Mouse (Mus musculus): ENCODE results near the gene 1110004F10Rik. TPM values are rescaled to one million over a fixed set of nuclear protein-coding genes. Genes with fewer than 3 reads are reported as not detected.

Gene 1110004F10Rik
- polyA plus RNA-seq, 2 experiments = 187 to 283 TPM

DNA sequence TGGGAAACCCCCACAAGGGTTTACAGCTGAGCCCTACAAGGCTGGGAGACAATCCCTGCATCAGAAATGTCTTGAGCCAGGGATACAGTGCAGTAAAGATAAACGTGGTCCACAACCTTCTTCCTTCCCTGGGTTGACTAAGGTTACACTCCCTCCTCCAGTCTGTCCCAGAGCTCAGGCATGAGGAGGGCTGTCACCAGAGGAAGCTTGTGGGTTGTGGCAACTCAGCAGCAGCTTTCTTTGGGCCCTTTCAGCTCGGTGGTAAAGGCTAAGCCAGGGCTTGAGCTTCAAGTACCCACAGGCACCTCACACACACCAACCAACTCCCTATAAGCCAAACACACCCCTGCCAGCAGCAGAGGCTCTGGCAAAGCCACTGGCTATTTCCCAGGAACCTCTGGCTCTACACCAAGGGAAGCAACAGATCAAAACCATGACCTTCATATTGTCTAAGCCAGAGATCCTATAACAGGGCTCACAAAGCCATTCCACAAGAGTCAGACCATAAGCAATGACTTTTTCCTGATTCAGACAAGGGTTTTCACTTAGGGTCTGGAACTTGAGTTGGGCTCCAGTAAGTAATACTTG is 114.7 kb downstream of the 1110004F10Rik start:
- DNase-seq (ENCODE audit: low spot score) = no peak
- no peaks in the 10 kb centered on the region for H3K27me3 ChIP-seq (ENCODE audit: control insufficient read depth, insufficient read depth, low read length)
- H3K4me1 ChIP-seq (ENCODE audit: control insufficient read depth, insufficient read depth, low read length) = no peaks in the 10 kb centered on the region
- no peak for ATAC-seq (ENCODE audit: low FRiP score, low read depth)
- H3K4me3 ChIP-seq (replicated peaks; ENCODE audit: low read length) = no peak overlapping the region
- TF ChIP-seq POLR2A (IDR thresholded peaks at IDR 0.05; ENCODE audit: borderline replicate concordance, extremely low read depth, insufficient read depth, insufficient read length) = no peak
- no peak overlapping the region for H3K27ac ChIP-seq (replicated peaks; ENCODE audit: low read depth, low read length)
- WGBS = 51% methylated on average over 2 of the region's 2 CpGs
- H3K4me2 ChIP-seq (replicated peaks; ENCODE audit: low read depth, low read length, severe bottlenecking) = no peak overlapping the region
- H3K36me3 ChIP-seq (ENCODE audit: control insufficient read depth, insufficient read depth, low read length) = no peaks in the 10 kb centered on the region
- H3K9ac ChIP-seq (ENCODE audit: low read depth, low read length, severe bottlenecking) = no peak overlapping the region
- H3K9me3 ChIP-seq (ENCODE audit: control insufficient read depth, low read length) = no peaks in the 10 kb centered on the region

Other genes starting within 250 kb of the 1110004F10Rik start
- gene Sox6, start 601 bp upstream of the 1110004F10Rik start, polyA plus RNA-seq (2012; rRNA removed) = 21.3 and 34.0 TPM in 2 replicates
- 59.4 and 67.4 TPM in 2 replicates for gene Sox6, start 601 bp upstream of the 1110004F10Rik start, polyA plus RNA-seq (2014; fragmentation: Nextera tagmentation; extraction: Ambion mirVana)
- 0.79 and 0.87 TPM in 2 replicates for gene Gm4353, start 45.2 kb downstream of the 1110004F10Rik start, polyA plus RNA-seq (2012; rRNA removed)
- gene Gm4353, start 45.2 kb downstream of the 1110004F10Rik start, polyA plus RNA-seq (2014; fragmentation: Nextera tagmentation; extraction: Ambion mirVana) = 1.1 and 1.4 TPM in 2 replicates

Measured in limb, embryonic 14.5 days (tissue).